Mouse (Mus musculus) lung, adult 2 months (tissue): ENCODE data around the gene Gm5426. TPM values are rescaled to one million over a fixed set of nuclear protein-coding genes. Genes with fewer than 3 reads are reported as not detected.
"Not testable (repeated sequence)": the region's sequence is repeated elsewhere in the genome, so short reads cannot be mapped to it uniquely, and the experiment has no call there.

ENCODE experiments used
- DNase-seq: peaks from one replicate; pipeline ENCODE4 v3.0.0; 2022
- H3K4me1 ChIP-seq: fragments of 200-500 bp; 2 replicates; pipeline ENCODE4 v1.6.1; 2011; ENCODE audit warnings: low read length; ENCODE audit not compliant: control insufficient read depth, insufficient read depth
- H3K4me3 ChIP-seq: fragments of 200-500 bp; replicated peaks from 2 replicates; pipeline ENCODE3; 2011; ENCODE audit warnings: low read depth, mild to moderate bottlenecking, control low read depth, low read length; ENCODE audit errors: extremely low read depth
- CTCF ChIP-seq: fragments of 200-500 bp; IDR thresholded peaks from 2 replicates; pipeline ENCODE4 v1.5.1; 2011; ENCODE audit warnings: mild to moderate bottlenecking, low read length, control low read depth; ENCODE audit not compliant: insufficient read depth
- POLR2A ChIP-seq: fragments of 200-500 bp; IDR thresholded peaks from 2 replicates; pipeline ENCODE4 v1.6.1; 2011; ENCODE audit warnings: low read depth, mild to moderate bottlenecking, control low read depth, low read length, borderline replicate concordance; ENCODE audit errors: extremely low read depth
- WGBS: fragments of 180-500 bp; shearing (Covaris S2); methylation state at CpG from one replicate; pipeline ENCODE4 v1.1.7; 2018; 5-methylcytosine and 5-hydroxymethylcytosine counted together
- polyA plus RNA-seq: library from polyadenylated mRNA; depleted of rRNA; stranded (reverse); fragments of >200 nt; gene quantifications from 2 replicates; pipeline ENCODE4 v1.2.3, GENCODE M21; 2012

Gm5426 gene
- polyA plus RNA-seq, 1 experiment: not detected

- Histone ChIP-seq H3K4me1 (no peaks in the 10 kb centered on the region), H3K4me3 (no peak overlapping the region)
- no peak for DNase-seq
- WGBS: 71% methylated on average over 3 of the region's 3 CpGs
- TF ChIP-seq POLR2A (no peak), CTCF (no peak)
These were observed 6.0 kb upstream of the Gm5426 start for GRCm38 (mm10) chr10:96130406-96130805.

DNA sequence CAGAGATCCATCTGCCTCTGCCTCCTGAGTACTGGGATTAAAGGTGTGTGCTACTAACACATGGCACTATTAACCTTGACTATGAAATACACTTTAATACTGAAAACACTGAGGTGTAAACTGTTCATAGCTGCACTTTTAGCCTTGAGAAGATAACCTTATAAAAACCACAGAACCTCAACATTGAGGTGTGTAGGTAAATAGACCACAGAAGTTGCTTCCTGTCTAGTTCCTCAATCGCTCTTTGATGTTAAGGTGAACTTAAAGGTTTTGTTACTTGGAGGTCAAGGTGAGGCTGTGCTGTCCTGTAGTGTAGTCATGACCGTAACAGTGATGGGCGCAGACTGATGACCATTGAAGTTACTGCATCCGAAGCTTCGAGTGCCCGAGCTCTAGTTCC, 5.3 kb upstream of the Gm5426 start:
- no peak for DNase-seq
- WGBS: 86% methylated on average over 6 of the region's 6 CpGs
- no peak for TF ChIP-seq POLR2A
- no peak for TF ChIP-seq CTCF
- Histone ChIP-seq H3K4me3 (no peak overlapping the region), H3K4me1 (no peaks in the 10 kb centered on the region)

- WGBS: 22% methylated on average over 6 of the region's 6 CpGs
- peak; percentile 7 for DNase-seq
- TF ChIP-seq POLR2A (no peak), CTCF (no peak)
- Histone ChIP-seq H3K4me3 (no peak overlapping the region), H3K4me1 (no peaks in the 10 kb centered on the region)
These were observed 4.2 kb upstream of the Gm5426 start for GRCm38 (mm10) chr10:96132161-96132560.

DNA sequence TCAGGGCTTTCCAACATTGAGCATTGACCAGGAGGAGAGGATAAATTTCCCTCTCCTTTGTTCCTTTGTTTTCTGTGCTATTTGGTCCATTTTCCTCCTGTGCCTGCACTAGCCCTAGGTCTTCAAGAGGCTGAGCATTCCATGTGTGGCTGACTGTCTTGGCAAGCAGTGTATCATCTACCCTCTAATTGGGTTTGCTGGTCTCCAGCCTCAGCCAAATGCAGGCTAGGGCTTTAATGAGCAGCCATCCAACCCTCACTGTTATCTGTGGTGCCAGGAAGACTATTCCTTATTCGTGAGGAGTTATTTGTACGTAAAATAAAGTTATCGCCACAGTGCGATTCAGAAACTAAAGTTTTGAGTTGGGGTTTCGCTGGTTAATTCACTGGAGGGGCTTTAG, 2.2 kb downstream of the Gm5426 start:
- Histone ChIP-seq H3K4me3 (no peak overlapping the region), H3K4me1 (no peaks in the 10 kb centered on the region)
- no peak for TF ChIP-seq POLR2A
- TF ChIP-seq CTCF: no peak
- DNase-seq: no peak
- 90% methylated on average over 5 of the region's 5 CpGs for WGBS

DNA sequence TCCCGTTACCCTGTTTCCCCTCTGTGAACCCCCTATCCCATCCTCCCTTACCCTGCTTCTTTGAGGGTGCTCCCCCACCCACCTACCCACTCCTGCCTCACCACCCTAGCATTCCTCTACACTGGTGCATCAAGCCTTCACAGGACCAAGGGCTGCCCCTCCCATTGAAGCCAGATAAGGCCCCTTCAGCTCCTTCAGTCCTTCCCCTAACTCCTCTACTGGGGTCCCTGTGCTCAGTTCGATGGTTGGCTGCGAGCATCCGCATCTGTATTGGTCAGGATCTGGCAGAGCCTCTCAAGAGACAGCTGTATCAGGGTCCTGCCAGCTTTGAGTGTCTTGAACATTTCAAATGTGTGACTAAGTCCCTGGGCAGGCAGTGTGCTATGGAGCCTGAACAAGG, 2.9 kb downstream of the Gm5426 start:
- H3K4me1 ChIP-seq, DNase-seq, H3K4me3 ChIP-seq: not testable (repeated sequence)
- WGBS: 72% methylated on average over 4 of the region's 4 CpGs

- TF ChIP-seq CTCF: no peak
- TF ChIP-seq POLR2A: no peak
- DNase-seq: no peak
- WGBS: 86% methylated on average over 5 of the region's 5 CpGs
- no peaks in the 10 kb centered on the region for H3K4me1 ChIP-seq
- H3K4me3 ChIP-seq: no peak overlapping the region
These were observed 10.2 kb downstream of the Gm5426 start for GRCm38 (mm10) chr10:96146578-96146977.

DNA sequence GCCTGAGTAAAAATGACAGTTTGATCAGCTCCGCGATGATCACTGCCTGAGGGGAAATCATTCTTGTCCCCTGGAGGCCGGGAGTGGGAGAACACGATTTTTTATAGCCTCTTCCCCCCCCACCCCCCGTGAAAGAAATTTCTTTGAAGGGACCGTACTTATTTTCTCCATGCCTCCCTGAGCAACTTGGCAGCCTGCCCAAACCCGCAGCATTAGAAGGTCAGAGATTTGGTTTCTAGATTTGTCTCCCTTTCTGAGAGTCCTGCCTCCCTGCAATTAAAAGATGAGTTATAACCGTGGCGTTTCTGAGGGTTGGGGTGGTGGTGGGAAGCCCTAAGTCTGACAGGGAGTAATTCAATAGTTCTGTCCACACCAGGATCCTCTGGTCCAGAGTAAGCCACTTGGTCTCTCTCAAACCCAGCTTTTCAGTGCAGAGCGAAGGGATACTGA, 11.9 kb downstream of the Gm5426 start:
- 30% methylated on average over 10 of the region's 10 CpGs for WGBS
- H3K4me1 ChIP-seq: no peaks in the 10 kb centered on the region
- no peak for DNase-seq
- H3K4me3 ChIP-seq: no peak overlapping the region
- TF ChIP-seq CTCF (no peak), POLR2A (no peak)

- no peak for DNase-seq
- TF ChIP-seq POLR2A (no peak), CTCF (no peak)
- Histone ChIP-seq H3K4me3 (no peak overlapping the region), H3K4me1 (no peaks in the 10 kb centered on the region)
- 62% methylated on average over 12 of the region's 12 CpGs for WGBS
These were observed 14.2 kb downstream of the Gm5426 start for GRCm38 (mm10) chr10:96150401-96151116.

DNA sequence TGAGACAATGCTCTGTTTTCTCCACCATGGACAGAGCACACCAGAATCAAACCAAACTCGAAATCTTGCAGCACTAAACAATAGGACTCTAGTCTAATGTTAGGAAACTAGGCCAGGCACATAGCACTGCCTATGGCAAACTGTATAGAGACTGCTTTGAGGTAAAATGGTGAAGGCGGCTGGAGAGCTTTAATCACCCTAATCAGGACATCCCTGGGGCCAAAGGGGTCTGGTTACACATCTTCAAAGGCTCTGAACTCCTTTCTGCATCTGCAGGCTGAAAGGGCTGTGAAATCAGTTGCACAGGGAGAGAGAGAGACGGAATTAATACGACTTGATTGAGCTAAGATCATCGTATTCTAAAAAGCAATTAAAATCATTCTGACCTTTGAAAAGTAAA, 16.9 kb downstream of the Gm5426 start:
- DNase-seq: no peak
- TF ChIP-seq POLR2A (no peak), CTCF (no peak)
- 65% methylated on average over 5 of the region's 5 CpGs for WGBS
- H3K4me3 ChIP-seq: no peak overlapping the region
- no peaks in the 10 kb centered on the region for H3K4me1 ChIP-seq

DNA sequence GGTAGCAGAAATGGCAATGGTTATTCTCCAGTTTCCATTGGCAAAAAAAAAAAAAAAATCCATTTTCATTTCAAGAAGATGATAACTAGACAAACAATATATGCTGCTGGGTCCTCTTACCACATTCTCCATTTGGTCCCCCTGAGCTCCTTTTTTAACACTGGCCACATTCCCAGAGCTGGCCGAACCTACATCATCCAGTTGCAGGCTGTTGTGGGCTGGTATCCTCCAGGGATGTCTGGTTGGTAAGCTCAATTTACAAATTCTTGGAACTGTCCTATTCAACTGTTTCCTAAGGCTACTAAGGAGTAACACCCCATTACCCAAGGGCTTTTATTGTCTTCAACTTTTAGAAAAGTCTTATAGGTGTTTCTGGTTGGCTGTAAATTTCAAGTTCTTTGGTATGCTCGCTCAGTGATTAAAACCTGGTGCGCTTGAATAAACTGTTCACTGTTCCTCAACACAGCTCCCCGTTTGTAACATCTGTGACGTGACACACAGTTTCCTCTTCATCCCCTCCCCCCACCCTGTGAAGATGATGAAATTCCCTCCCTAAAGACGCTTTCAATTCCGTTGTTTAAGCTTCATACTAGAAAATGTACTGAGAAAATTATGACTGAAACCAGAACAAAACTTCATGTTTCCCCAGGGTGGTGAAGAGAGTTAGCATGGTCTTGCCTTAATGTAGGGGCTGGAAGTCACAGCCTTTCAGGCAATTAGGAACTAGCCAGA, 26.7 kb downstream of the Gm5426 start:
- no peak for TF ChIP-seq POLR2A
- no peak for TF ChIP-seq CTCF
- Histone ChIP-seq H3K4me3 (no peak overlapping the region), H3K4me1 (no peaks in the 10 kb centered on the region)
- 76% methylated on average over 7 of the region's 7 CpGs for WGBS
- DNase-seq: no peak
